Mouse (Mus musculus): ENCODE data around the gene Myh3.

DNA sequence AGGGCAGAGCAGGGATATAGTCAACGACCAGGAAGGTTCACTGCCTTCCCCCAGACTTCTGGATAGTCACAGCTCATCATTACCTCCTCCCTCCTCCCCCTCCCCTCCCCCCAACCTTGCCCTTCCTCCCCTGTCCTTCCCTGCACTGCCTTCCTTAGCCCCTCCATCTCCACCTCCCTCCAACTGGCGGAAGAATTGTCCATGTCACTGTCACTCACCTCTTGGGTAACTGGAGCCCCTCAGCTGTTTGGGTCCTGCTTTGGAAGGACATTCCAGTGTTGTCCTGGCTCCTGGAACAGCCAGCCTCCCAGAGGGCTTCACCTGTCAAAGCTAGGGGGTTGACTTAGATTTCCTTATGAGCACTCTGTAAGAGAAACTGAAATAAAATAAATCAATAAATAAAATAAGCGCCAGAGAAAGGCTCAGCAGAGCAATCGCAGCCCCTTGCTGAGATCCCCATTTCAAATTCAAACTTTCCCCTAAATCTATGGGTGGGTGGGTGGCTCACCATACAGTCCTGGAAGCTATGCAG, 41.5 kb downstream of the Myh3 start:
- TF ChIP-seq CTCF (IDR thresholded peaks at IDR 0.05; ENCODE audit: control insufficient read depth, insufficient read depth, insufficient read length) (no peak), USF1 (IDR thresholded peaks at IDR 0.05; ENCODE audit: low read depth) (no peak)

Measured in C2C12 (cell line).